Mouse (Mus musculus) testis, postnatal 14 days (tissue): ENCODE measurements around the gene Chn2.

Experiments
- DNase-seq: peaks from one replicate; pipeline ENCODE4 v3.0.0; 2021; ENCODE audit warnings: low spot score

Chn2 gene

DNA sequence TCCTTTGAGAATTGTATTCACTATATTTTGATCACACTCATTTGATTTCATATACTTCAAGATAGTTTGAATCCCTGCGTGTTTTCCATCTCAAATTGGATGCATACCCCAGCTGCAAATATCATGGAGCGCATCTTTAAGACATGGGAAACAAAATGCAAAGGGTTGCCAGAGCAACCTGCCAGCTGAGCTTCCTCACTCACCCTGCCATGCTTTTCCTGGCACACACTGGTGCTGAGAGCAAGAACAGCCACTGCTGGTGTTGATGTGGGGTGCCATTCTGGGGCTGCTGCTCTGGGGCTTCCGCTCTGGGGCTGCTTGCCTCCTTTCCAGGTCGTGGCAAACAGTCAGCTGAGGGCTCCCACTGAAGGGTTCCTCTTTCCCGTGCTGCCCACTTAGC lies 247.5 kb downstream of the Chn2 start:
- no peak for DNase-seq

DNA sequence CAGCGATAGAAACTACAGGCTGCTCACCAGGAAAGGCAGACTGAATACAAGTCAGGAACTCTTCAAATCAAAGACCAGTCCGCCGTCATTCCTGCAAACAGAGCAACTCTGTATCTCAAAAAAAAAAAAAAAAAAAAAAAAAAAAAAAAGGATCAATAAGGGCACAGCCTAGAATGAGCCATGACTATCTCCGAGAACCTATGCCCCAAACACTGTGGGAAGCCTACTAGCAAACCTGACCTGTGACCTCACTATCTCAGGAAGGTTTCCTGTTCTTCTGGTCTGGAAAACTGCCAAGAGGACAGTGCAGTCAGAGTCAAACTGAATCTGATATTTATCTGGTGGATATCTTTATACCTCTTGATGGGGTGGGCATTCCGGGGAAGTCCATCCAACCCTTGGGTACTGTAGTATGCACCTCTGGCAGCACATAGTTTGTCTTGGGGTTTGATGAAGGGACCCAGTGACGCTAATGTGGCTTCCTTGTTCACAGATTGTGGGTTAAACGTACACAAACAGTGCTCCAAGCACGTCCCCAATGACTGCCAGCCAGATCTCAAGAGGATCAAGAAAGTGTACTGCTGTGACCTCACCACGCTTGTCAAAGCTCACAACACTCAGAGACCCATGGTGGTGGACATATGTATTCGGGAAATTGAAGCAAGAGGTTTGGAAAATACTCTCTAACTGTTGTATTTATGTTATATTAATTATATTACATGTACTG lies 250.6 kb downstream of the Chn2 start:
- no peak for DNase-seq

DNA sequence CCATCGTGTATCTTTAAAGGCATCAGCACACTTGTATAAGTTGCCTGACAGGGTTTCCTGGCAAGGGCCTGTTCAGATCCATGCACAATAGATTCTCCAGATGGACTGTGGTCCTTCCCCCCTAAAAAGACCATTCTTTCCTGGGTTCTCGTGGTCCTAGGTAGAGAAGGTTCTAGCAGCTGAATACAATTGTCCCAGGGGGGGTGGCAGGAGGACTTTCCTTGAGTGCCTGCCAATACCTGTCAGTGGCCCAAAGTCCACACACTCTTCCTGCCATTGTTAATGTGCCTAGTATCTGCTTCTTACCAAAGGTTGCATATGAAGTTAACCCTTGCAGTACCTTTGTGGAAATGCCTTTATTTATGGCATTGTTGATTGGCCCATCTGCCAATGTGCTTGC lies 257.9 kb downstream of the Chn2 start:
- no peak for DNase-seq

DNA sequence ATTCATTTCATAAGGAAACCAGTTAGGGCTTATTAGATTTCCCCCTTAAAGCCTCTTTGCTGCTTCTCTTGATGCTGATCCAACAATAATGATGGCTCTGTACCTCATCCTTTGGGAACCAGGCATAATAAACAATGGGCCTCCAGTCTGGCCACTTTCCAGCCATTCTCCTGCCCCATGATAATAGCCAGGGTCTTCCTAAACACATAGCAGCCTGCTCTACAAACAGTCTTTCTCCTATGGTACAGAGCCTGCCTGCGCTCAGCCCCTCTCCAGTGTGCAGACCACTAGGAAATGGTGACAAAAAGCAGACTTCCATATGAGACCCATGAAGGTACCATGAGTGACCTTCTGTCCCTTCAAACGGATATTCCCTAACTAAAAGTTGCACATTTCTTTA lies 260.1 kb downstream of the Chn2 start:
- no peak for DNase-seq

DNA sequence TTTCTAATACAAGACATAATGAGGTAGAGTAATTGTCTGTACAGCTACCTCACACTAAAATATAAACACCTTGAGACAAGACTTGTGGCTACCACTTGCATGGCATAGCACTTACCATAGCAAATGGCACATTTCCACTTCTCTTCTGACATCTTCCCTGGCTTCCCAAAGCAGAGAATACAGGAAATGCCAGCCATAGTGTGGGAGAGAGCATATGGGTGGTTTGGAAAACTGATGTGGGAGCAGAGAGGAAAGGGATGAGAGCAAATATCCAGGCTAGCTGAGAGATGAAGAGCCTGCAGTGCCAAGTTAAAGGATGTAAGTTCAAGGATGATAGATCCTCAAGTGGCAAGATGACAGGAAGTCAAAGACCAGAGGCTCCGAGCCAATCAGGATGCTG lies 266.4 kb downstream of the Chn2 start:
- no peak for DNase-seq

GRCm38 (mm10) chr6:54313071-54313470 lies 273.7 kb downstream of the Chn2 start:
- DNase-seq, result no peak

GRCm38 (mm10) chr6:54318618-54319017 lies 279.3 kb downstream of the Chn2 start:
- DNase-seq, result no peak

DNA sequence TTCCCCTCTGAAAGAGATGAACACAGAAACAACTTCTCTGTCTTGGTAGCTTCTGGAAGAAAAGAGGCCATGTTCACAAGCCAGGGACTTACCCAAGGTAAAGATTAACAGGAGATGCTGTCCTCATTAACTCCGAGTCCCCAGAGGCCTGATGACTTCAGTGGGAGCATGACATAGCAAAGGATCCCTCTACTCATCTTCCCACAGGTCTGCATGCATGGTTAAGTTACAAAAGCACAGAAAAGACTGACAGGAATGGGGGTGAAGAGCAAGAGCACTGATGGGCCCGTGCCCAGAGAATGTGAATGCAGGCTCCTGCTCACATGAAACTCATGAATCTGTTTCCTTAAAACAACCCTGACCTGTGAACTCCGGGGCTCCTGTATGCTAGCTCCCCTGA lies 279.8 kb downstream of the Chn2 start:
- no peak for DNase-seq

DNA sequence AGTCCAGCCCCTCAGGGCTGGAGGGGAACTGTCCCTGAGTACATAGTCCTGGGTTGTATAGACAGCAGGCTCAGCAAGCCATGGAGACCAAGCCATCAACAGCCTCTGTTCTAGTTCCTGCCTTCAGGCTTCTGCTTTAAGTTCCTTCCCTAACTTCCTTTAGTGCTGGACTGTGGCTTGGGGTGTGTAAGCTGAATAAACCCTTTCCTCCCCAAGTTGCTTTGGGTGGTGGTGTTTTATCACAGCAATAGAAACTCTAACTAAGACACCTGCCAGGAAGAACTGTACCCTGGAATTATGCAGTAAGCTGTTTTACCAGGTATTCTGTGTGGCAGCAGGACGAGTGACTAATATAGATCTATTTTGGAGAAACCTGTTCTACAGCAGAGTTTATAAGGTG lies 280.9 kb downstream of the Chn2 start:
- no peak for DNase-seq

DNA sequence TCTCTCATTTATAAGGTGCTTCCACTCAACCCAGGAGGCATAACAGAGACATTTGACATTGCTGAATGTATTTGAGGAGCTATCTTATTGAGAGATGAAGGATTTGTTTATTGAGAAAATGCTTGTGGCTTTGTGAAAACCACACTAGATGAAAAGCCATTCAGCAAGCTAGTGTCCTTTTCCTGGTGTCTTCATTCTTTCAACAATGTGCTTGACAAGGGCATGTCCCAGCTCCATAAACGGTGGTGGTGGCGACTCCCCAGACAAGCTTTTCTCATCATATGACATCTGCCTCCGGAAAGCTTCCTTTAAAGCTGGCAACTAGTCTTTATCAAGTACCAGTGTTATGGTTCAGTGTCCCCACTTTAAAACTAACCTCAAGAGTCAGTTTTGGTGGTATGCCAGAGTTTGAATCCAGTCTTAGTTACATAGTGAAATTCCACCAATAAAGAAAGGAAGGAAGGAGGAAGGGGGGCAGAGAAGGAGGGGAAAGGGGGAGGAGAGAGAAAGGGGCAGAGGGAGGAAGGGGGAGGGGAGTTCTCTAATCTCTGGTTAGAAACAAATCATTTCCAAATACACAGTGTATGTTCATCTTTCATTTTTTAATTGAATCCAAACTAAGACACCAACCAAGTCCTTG lies 286.0 kb downstream of the Chn2 start, which contains the start of gene Prr15:
Prr15 (plus strand) TSS at position 590 of the 640 bp plus-strand sequence.
- no peak for DNase-seq

- DNase-seq, result peak; percentile 79
These were observed 287.6 kb downstream of the Chn2 start for GRCm38 (mm10) chr6:54326671-54327625.

GRCm38 (mm10) chr6:54327626-54328003 lies 288.3 kb downstream of the Chn2 start:
- peak; percentile 80 for DNase-seq

- DNase-seq, result no peak
These were observed 289.4 kb downstream of the Chn2 start for GRCm38 (mm10) chr6:54328783-54329182.

GRCm38 (mm10) chr6:54329598-54329997 lies 290.2 kb downstream of the Chn2 start:
- no peak for DNase-seq

DNA sequence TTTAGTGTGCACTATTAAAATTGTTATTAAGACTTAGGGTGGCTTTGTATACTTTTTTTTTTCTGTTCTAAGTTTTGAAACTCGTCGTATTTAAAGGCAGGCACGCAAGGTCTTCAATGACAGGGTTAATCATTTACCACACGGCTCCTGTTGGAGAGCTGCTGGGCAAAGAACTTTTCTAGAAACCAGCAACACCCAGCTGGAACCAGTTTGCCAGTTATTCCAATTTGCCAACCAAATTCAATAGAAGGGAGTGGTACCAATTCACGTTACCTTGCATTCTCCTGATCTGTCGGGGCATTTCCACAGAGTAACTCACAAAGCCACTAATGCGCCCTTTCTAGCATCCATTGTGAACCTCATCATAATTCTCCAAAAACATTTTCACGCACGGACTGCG lies 290.8 kb downstream of the Chn2 start:
- DNase-seq, result no peak

GRCm38 (mm10) chr6:54331765-54332164 lies 292.4 kb downstream of the Chn2 start:
- DNase-seq, result no peak

DNA sequence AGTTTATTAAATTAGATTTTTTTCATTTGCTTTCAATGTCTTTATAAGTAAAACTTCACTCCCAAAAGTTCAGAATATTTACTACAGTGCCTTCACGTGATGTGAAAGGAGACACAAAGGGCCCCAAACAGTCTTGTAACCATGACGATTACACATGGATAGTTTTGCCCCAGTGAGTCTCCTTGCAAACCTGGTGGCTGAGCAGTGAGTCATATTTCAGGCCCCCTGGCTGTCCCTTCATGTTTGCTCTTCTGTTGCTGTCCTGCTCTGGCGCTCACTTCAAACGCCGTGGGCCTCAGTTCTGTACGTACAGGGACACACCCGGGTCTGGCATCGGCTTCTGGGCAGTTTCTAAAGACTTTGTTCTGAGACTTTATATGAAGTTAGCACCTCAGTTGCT lies 292.8 kb downstream of the Chn2 start:
- no peak for DNase-seq

DNA sequence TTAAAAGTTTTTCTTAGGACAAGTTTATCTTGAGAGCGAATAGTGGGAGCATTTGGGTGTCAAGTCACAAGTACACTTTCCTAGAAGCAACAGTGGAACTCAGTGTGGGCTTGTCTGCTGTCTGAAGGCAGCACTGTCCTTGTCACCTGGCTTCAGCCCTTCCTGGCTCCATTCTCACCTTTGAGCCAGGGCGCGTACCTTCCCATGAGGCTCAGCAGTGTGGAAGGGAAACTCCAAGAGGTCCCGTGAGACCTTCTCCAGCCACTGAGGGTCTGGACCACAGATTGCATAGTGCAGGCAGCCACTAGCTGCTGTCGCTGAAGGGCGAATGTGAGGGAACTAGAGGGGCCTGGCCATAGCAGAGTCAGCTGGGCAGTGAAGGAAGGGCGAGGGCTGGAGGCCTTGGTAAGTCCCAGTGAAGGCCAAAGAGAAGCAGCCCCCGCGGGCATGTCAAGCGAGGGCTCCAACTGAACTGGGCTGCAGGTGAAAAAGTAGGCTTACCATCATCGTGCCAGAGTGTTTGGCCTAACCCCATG lies 293.8 kb downstream of the Chn2 start:
- no peak for DNase-seq

- peak; percentile 75 for DNase-seq
These were observed 294.5 kb downstream of the Chn2 start for GRCm38 (mm10) chr6:54333652-54334396.

- DNase-seq, result no peak
These were observed 298.0 kb downstream of the Chn2 start for GRCm38 (mm10) chr6:54337321-54337720.

GRCm38 (mm10) chr6:54341133-54341532 lies 301.8 kb downstream of the Chn2 start:
- no peak for DNase-seq

GRCm38 (mm10) chr6:54342223-54342622 lies 302.9 kb downstream of the Chn2 start:
- DNase-seq, result no peak
